Mouse (Mus musculus): ENCODE measurements around the gene Slc25a29. TPM values are rescaled to one million over a fixed set of nuclear protein-coding genes. Genes with fewer than 3 reads are reported as not detected.

The Slc25a29 gene
- polyA plus RNA-seq (2012; rRNA removed): 0.37 and 0.53 TPM in 2 replicates

GRCm38 (mm10) chr12:108835840-108836409 is at the start of gene Slc25a29, which contains the start of gene Slc25a47:
Gene Slc25a29 (minus strand): TSS chr12:108835883.
Gene Slc25a47 (plus strand): TSS chr12:108836046.

DNA sequence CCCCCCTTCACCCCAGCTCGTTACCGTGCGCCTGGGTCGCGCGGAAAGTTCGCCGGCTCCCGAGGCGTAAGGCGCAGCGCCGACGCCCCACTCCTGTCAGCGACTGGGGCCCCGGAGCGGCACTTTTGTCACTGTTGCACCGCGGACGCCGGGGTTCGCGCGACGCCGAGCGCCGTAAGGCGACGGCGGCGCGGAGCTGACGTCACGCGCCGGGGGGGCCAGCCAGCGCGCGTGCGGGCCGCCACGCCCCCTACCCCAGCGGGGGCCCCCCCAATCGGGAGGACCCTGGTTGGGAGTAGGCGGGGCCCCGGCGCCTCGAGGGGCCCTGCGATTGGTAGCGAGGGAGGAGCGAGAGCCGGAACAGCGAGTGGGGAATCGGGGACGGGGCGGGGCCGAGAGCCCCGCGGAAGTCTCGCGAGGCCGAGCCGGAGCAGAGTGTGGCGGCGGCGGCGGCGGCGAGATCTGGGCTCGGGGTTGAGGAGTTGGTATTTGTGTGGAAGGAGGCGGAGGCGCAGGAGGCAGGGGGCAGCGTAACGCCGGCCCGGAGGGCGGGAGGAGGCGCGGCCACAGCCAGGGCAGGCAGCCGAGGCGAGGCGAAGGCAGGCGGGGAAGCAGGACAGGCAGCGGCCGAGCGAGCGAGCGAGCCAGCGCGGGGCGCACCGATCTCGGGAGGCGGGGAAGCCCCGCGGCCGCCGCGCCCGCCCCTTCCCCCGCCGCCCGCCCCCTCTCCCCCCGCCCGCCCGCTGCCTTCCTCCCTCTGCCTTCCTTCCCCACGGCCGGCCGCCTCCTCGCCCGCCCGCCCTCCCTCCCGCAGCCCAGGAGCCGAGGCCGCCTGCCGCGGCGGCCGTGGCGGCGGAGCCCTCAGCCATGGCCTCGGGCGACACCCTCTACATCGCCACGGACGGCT is 42.9 kb downstream of the Slc25a29 start, which contains the start of gene Yy1:
Yy1 (plus strand) TSS at position 428 of the 907 bp plus-strand sequence.

Other genes with a start within 250 kb of the Slc25a29 start
- 0.03 TPM in 1 of 2 replicates, not detected in the other for gene Degs2, start 133.6 kb downstream of the Slc25a29 start, polyA plus RNA-seq (2012; rRNA removed)
- gene Yy1, start 42.9 kb downstream of the Slc25a29 start, polyA plus RNA-seq (2012; rRNA removed): 11.3 and 13.6 TPM in 2 replicates
- 2.9 and 3.9 TPM in 2 replicates for gene Slc25a47, start 163 bp upstream of the Slc25a29 start, polyA plus RNA-seq (2012; rRNA removed)
- gene Wdr25, start 57.7 kb upstream of the Slc25a29 start, polyA plus RNA-seq (2012; rRNA removed): 3.8 and 4.1 TPM in 2 replicates
- 18.1 and 20.4 TPM in 2 replicates for gene Wars, start 58.3 kb upstream of the Slc25a29 start, polyA plus RNA-seq (2012; rRNA removed)
- gene Begain, start 232.3 kb upstream of the Slc25a29 start, polyA plus RNA-seq (2012; rRNA removed): 1.1 and 1.3 TPM in 2 replicates

Measured in liver, embryonic 14 days (tissue).